18 mouse cellular contexts compared by ENCODE assay signal in the genomic region with DNA sequence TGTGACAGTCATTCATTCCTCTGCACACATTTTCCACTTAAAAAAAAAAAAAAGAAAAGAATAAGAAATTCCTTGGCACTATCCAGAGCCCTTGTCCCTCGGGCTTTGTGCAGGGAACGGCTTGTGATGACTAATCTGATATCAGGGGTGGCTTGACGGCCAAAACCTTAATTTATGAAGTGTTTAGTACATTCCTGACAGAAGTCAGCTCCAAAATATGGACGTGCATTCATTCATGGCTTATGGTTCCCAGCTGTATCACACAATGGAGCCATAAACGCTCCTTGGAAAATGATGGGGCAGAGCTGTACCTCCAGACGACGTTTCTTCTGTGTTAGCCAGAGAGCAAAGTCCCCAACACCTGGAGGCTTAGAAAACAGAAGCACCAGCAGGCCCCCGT.
DNase-seq lines count a peak whose midpoint lies in the region; ATAC-seq lines count a peak whose summit lies in the region.
"Had no signal": no experiment of that assay in that cellular context is flagged by ENCODE, and none has a peak within 500 bp of the region (broad histone marks: within the 10 kb centered on the region; RNA-seq: fewer than 3 reads in every experiment).

No protein-coding gene starts in this region.

- no peaks in the 10 kb centered on the region for H3K9me3 ChIP-seq in lung, embryonic 16.5 days (ENCODE audit: control insufficient read depth, low read length)
- no peaks in the 10 kb centered on the region for H3K9me3 ChIP-seq in forebrain, embryonic 10.5 days
- H3K9me3 ChIP-seq: embryonic facial prominence, embryonic 12.5 days; hindbrain, embryonic 13.5 days; limb, embryonic 12.5 days; lung, embryonic 15.5 days had no signal

- H3K9ac ChIP-seq in lung, embryonic 16.5 days (ENCODE audit: low read length), result no peak overlapping the region
- H3K9ac ChIP-seq: embryonic facial prominence, embryonic 12.5 days; hindbrain, embryonic 13.5 days; limb, embryonic 12.5 days; lung, embryonic 15.5 days had no signal

- no peak overlapping the region for H3K4me3 ChIP-seq in lung, embryonic 16.5 days (ENCODE audit: low read length)
- H3K4me3 ChIP-seq in forebrain, embryonic 10.5 days, result no peak overlapping the region
- H3K4me3 ChIP-seq: embryonic facial prominence, embryonic 12.5 days; hindbrain, embryonic 13.5 days; limb, embryonic 12.5 days; lung, embryonic 15.5 days had no signal

- DNase-seq in gastrocnemius, adult 18-20 months (ENCODE audit: low spot score), result peak; percentile 23
- no peak for DNase-seq in gastrocnemius, postnatal 25 days
- DNase-seq in lung, adult 18-20 months, result no peak
- DNase-seq in heart, adult 9 months (ENCODE audit: low spot score in 2 of 2), result peak; percentile 25 to 46
- DNase-seq in lung, postnatal 4 days, result peak; percentile 4 to 31
- DNase-seq in forebrain, embryonic 10.5 days (ENCODE audit: extremely low spot score, low spot score), result no peak
- DNase-seq in cerebellum, adult 9-10 months, result no peak
- DNase-seq: cerebellum, postnatal 14 days; kidney, adult 11 months; layer of hippocampus, adult 9-11 months; right cerebral cortex, adult 18-20 months; thymus, adult 18-20 months had no signal

- no peaks in the 10 kb centered on the region for H3K27me3 ChIP-seq in lung, embryonic 16.5 days (ENCODE audit: control insufficient read depth, insufficient read depth, low read depth, low read length)
- no peaks in the 10 kb centered on the region for H3K27me3 ChIP-seq in forebrain, embryonic 10.5 days (ENCODE audit: poor library complexity, severe bottlenecking)
- H3K27me3 ChIP-seq: embryonic facial prominence, embryonic 12.5 days; hindbrain, embryonic 13.5 days; lung, embryonic 15.5 days had no signal

- no peak overlapping the region for H3K4me2 ChIP-seq in lung, embryonic 16.5 days (ENCODE audit: low read depth, low read length)
- H3K4me2 ChIP-seq: embryonic facial prominence, embryonic 12.5 days; hindbrain, embryonic 13.5 days; limb, embryonic 12.5 days; lung, embryonic 15.5 days had no signal

- no peak overlapping the region for H3K27ac ChIP-seq in lung, embryonic 16.5 days (ENCODE audit: low read length)
- no peak overlapping the region for H3K27ac ChIP-seq in forebrain, embryonic 10.5 days
- H3K27ac ChIP-seq: embryonic facial prominence, embryonic 12.5 days; hindbrain, embryonic 13.5 days; limb, embryonic 12.5 days; lung, embryonic 15.5 days had no signal

- ATAC-seq in lung, embryonic 16.5 days (ENCODE audit: low read depth), result peak; percentile 49; the same call in 1 of the 2 replicates
- ATAC-seq: forebrain, embryonic 14.5 days had no signal

- H3K4me1 ChIP-seq in lung, embryonic 16.5 days (replicated peaks; ENCODE audit: control insufficient read depth, insufficient read depth, low read length), result no peaks in the 10 kb centered on the region
- H3K4me1 ChIP-seq in forebrain, embryonic 10.5 days, result no peaks in the 10 kb centered on the region
- H3K4me1 ChIP-seq: embryonic facial prominence, embryonic 12.5 days; hindbrain, embryonic 13.5 days; lung, embryonic 15.5 days had no signal

- no peaks in the 10 kb centered on the region for H3K36me3 ChIP-seq in lung, embryonic 16.5 days (ENCODE audit: control insufficient read depth, insufficient read depth, low read length)
- no peaks in the 10 kb centered on the region for H3K36me3 ChIP-seq in forebrain, embryonic 10.5 days (replicated peaks)
- H3K36me3 ChIP-seq: embryonic facial prominence, embryonic 12.5 days; hindbrain, embryonic 13.5 days; limb, embryonic 12.5 days; lung, embryonic 15.5 days had no signal

- WGBS in lung, embryonic 16.5 days, result 24% methylated on average over 8 of the region's 8 CpGs
- WGBS in forebrain, embryonic 10.5 days, result 76% methylated on average over 8 of the region's 8 CpGs

Comparison
In these comparisons a context has a peak if more than half of its experiments do, and no peak if none do; other contexts are left out.
1. DNase-seq: peak in gastrocnemius, adult 18-20 months (single experiment), heart, adult 9 months (2 of 2) and lung, postnatal 4 days (2 of 2); none in gastrocnemius, postnatal 25 days (single experiment), lung, adult 18-20 months (0 of 2), forebrain, embryonic 10.5 days (single experiment) and cerebellum, adult 9-10 months (single experiment).